Mouse (Mus musculus): ENCODE measurements around the gene Dhdh. TPM values are rescaled to one million over a fixed set of nuclear protein-coding genes. Genes with fewer than 3 reads are reported as not detected.
"Not testable (repeated sequence)": the region's sequence is repeated elsewhere in the genome, so short reads cannot be mapped to it uniquely, and the experiment has no call there.

Gene Dhdh
- polyA plus RNA-seq, 1 experiment = 0.13 TPM

DNA sequence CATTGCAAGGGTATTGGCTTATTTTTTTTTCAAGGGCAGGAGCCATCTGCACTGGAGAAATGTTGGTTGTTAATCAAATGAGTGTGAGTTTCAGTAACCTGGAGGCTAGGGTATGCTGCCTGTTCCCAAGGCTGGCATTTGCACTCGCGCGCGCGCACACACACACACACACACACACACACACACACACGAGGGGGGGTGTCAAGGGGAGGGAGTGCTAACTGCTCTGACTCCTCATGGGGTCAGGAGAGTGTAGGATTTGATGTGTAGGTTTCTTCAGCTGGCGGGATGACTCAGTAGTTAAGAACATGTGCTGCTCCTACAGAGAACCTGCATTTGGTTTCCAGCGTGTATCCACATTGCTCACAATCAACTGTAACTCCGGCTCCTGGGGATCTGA is 2.2 kb upstream of the Dhdh start:
- Histone ChIP-seq H3K4me3 (no peak overlapping the region), H3K79me2 (ENCODE audit: control insufficient read depth, insufficient read depth) (no peaks in the 10 kb centered on the region), H3K36me3 (ENCODE audit: control insufficient read depth, insufficient read depth) (no peaks in the 10 kb centered on the region), H3K27me3 (ENCODE audit: control insufficient read depth, insufficient read depth, insufficient read length) (no peaks in the 10 kb centered on the region), H3K4me2 (ENCODE audit: low read depth) (peak overlapping the region; percentile 70), H3ac (ENCODE audit: control insufficient read depth, insufficient read length) (no peak overlapping the region)
- no peak for TF ChIP-seq MYOG (IDR thresholded peaks at IDR 0.05; ENCODE audit: control insufficient read depth in 1 of 3, insufficient read depth in 1 of 3, insufficient read length in 2 of 3, low read depth in 2 of 3)
- no peak for TF ChIP-seq POLR2A (IDR thresholded peaks at IDR 0.05; ENCODE audit: insufficient read length, low read depth)
- TF ChIP-seq MAX (IDR thresholded peaks at IDR 0.05; ENCODE audit: low read depth) = no peak

DNA sequence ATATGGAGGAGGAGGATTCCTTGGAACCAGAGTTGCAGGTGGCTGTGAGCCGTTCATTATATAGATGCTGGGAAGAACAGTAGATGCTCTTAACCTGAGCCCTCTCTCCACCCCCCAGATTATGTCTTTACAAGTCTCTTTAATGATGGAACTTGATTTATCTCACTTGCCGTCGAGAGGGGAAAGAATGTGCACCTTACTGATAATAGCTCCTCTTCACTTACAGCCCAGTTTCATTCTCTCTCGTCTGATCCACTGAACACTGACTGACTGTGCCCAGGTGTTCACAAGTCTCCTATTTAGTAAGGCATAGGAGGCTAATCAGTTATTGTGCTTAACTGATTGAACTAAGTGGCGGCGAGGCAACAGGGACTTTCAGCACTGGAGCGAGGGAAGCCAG is 973 bp upstream of the Dhdh start:
- H3K4me3 ChIP-seq = no peak overlapping the region
- no peaks in the 10 kb centered on the region for H3K27me3 ChIP-seq (ENCODE audit: control insufficient read depth, insufficient read depth, insufficient read length)
- H3K79me2 ChIP-seq (ENCODE audit: control insufficient read depth, insufficient read depth) = no peaks in the 10 kb centered on the region
- no peak overlapping the region for H3K4me2 ChIP-seq (ENCODE audit: low read depth)
- no peak overlapping the region for H3ac ChIP-seq (ENCODE audit: control insufficient read depth, insufficient read length)
- no peak for TF ChIP-seq SRF (IDR thresholded peaks at IDR 0.05; ENCODE audit: control insufficient read depth, insufficient read length, low read depth)
- no peak for TF ChIP-seq CEBPB (IDR thresholded peaks at IDR 0.05; ENCODE audit: insufficient read depth, poor library complexity, severe bottlenecking)
- TF ChIP-seq MYOG (IDR thresholded peaks at IDR 0.05; ENCODE audit: control insufficient read depth in 1 of 3, insufficient read depth in 1 of 3, insufficient read length in 2 of 3, low read depth in 2 of 3) = no peak
- TF ChIP-seq MAX (IDR thresholded peaks at IDR 0.05; ENCODE audit: low read depth) = no peak
- TF ChIP-seq USF1 (IDR thresholded peaks at IDR 0.05; ENCODE audit: low read depth) = no peak
- TF ChIP-seq POLR2AphosphoS2 (IDR thresholded peaks at IDR 0.05; ENCODE audit: insufficient read length, low read depth) = no peak
- no peak for TF ChIP-seq TCF3 (IDR thresholded peaks at IDR 0.05; ENCODE audit: insufficient read length, low read depth)
- no peak for TF ChIP-seq REST (IDR thresholded peaks at IDR 0.05; ENCODE audit: insufficient read depth, insufficient read length)
- no peak for TF ChIP-seq POLR2A (IDR thresholded peaks at IDR 0.05; ENCODE audit: insufficient read length, low read depth)
- TF ChIP-seq MYOD1 (IDR thresholded peaks at IDR 0.05; ENCODE audit: control insufficient read depth in 1 of 3, insufficient read length in 2 of 3, low read depth in 2 of 3) = no peak
- no peaks in the 10 kb centered on the region for H3K36me3 ChIP-seq (ENCODE audit: control insufficient read depth, insufficient read depth)

DNA sequence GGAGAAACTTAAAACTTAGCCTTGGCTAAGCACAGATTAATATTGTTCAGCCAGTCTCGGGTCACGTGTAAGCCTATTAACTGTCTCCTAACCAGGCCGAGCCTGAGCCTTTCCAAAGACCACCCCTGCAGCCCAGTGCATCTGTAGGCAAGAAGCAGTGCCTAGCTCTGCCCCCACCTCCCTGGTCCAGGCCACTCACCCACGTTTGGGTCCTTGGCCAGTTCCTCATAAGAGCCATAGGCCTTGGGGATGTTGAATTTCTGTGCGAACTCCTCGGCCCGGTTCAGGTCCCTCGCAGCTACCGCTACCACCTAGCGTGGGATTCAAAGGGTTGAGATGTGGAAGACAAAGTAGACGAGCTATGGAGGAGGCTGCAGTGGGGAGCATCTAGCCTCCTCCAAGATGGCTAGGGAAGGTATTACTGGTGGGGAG is 728 bp downstream of the Dhdh start:
- H3ac ChIP-seq (ENCODE audit: control insufficient read depth, insufficient read length) = no peak overlapping the region
- H3K4me2 ChIP-seq (ENCODE audit: low read depth) = no peak overlapping the region
- TF ChIP-seq CEBPB (IDR thresholded peaks at IDR 0.05; ENCODE audit: insufficient read depth, poor library complexity, severe bottlenecking) (no peak), MAX (IDR thresholded peaks at IDR 0.05; ENCODE audit: low read depth) (no peak), USF1 (IDR thresholded peaks at IDR 0.05; ENCODE audit: low read depth) (no peak), SRF (IDR thresholded peaks at IDR 0.05; ENCODE audit: control insufficient read depth, insufficient read length, low read depth) (no peak), TCF12 (IDR thresholded peaks at IDR 0.05; ENCODE audit: insufficient read depth, poor library complexity, severe bottlenecking) (no peak), MYOG (IDR thresholded peaks at IDR 0.05; ENCODE audit: control insufficient read depth in 1 of 3, insufficient read depth in 1 of 3, insufficient read length in 2 of 3, low read depth in 2 of 3) (no peak), E2F4 (IDR thresholded peaks at IDR 0.05; ENCODE audit: insufficient read depth) (no peak), REST (IDR thresholded peaks at IDR 0.05; ENCODE audit: insufficient read depth, insufficient read length) (no peak), POLR2AphosphoS2 (IDR thresholded peaks at IDR 0.05; ENCODE audit: insufficient read length, low read depth) (no peak), TCF3 (IDR thresholded peaks at IDR 0.05; ENCODE audit: insufficient read length, low read depth) (no peak), POLR2A (IDR thresholded peaks at IDR 0.05; ENCODE audit: insufficient read length, low read depth) (no peak), MYOD1 (IDR thresholded peaks at IDR 0.05; ENCODE audit: control insufficient read depth in 1 of 3, insufficient read length in 2 of 3, low read depth in 2 of 3) (no peak)
- no peaks in the 10 kb centered on the region for H3K36me3 ChIP-seq (ENCODE audit: control insufficient read depth, insufficient read depth)
- no peaks in the 10 kb centered on the region for H3K79me2 ChIP-seq (ENCODE audit: control insufficient read depth, insufficient read depth)
- H3K27me3 ChIP-seq (ENCODE audit: control insufficient read depth, insufficient read depth, insufficient read length) = no peaks in the 10 kb centered on the region
- no peak overlapping the region for H3K4me3 ChIP-seq

DNA sequence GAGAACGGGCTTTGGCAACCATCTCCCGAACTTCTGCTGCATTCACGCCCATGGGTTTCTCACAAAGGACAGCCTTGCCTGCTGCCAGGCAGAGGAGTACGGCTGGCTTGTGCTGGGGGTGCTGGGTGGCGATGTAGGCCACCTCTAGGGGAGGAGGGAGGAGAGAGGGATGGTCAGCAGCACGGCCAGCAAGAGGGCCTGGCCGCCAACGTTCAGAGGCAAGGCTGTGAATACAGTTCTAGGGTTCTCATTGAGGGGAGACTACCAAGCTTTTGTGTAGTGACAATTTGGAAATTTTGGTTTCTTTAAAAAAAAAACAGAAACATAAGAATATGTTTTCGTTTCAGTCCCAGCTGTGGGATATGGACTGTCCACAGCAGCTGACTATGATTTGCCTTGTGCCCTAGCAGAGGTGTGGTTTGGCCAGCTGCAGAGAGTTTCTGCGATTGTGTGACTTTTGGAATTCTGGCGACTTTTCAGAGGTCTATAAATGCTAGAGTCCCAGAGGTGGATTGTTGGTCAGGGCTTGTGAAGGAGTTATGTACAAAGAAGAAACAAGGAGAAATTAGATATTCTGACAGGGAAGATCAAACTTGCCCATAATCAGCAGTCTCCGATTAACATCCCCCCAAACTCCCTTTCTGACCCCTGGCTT is 1.7 kb downstream of the Dhdh start, which contains the start of gene Gm45808:
Gene Gm45808 (minus strand): TSS at position 51 of the 655 bp plus-strand sequence.
- TF ChIP-seq MAX (IDR thresholded peaks at IDR 0.05; ENCODE audit: low read depth) (no peak), SRF (IDR thresholded peaks at IDR 0.05; ENCODE audit: control insufficient read depth, insufficient read length, low read depth) (no peak), REST (IDR thresholded peaks at IDR 0.05; ENCODE audit: insufficient read depth, insufficient read length) (no peak), POLR2AphosphoS2 (IDR thresholded peaks at IDR 0.05; ENCODE audit: insufficient read length, low read depth) (no peak), POLR2A (IDR thresholded peaks at IDR 0.05; ENCODE audit: insufficient read length, low read depth) (no peak), CEBPB (IDR thresholded peaks at IDR 0.05; ENCODE audit: insufficient read depth, poor library complexity, severe bottlenecking) (no peak), MYOG (IDR thresholded peaks at IDR 0.05; ENCODE audit: control insufficient read depth in 1 of 3, insufficient read depth in 1 of 3, insufficient read length in 2 of 3, low read depth in 2 of 3) (no peak), TCF12 (IDR thresholded peaks at IDR 0.05; ENCODE audit: insufficient read depth, poor library complexity, severe bottlenecking) (no peak), TCF3 (IDR thresholded peaks at IDR 0.05; ENCODE audit: insufficient read length, low read depth) (no peak), MYOD1 (IDR thresholded peaks at IDR 0.05; ENCODE audit: control insufficient read depth in 1 of 3, insufficient read length in 2 of 3, low read depth in 2 of 3) (no peak), E2F4 (IDR thresholded peaks at IDR 0.05; ENCODE audit: insufficient read depth) (no peak), USF1 (IDR thresholded peaks at IDR 0.05; ENCODE audit: low read depth) (no peak)
- Histone ChIP-seq H3K79me2 (ENCODE audit: control insufficient read depth, insufficient read depth) (no peaks in the 10 kb centered on the region), H3K27me3 (ENCODE audit: control insufficient read depth, insufficient read depth, insufficient read length) (no peaks in the 10 kb centered on the region), H3K4me3 (no peak within 1 kb of the TSS), H3ac (ENCODE audit: control insufficient read depth, insufficient read length) (no peak within 1 kb of the TSS), H3K4me2 (ENCODE audit: low read depth) (no peak within 1 kb of the TSS), H3K36me3 (ENCODE audit: control insufficient read depth, insufficient read depth) (no peaks in the 10 kb centered on the region)

DNA sequence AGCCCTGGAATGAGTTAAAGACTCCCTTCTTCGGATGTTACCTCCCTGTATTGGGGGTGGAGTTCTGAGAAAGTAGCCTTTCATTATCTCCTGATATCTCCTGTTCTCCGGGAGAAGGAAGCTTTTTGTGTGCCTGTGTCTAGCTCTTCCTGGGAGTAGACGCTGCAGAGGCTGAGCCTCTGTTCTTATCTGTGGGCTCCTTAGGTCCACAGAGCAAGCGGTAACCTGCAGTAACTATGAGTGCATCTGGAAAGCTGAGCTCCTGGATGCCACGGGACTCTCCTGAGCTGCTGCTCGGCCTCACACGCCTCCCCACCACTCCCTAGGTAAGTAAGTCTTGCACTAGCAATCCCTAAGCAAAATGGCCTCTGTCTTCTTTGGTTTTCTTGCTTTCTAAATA is 2.4 kb downstream of the Dhdh start:
- Histone ChIP-seq H3K27me3 (ENCODE audit: control insufficient read depth, insufficient read depth, insufficient read length) (no peaks in the 10 kb centered on the region), H3K4me2 (ENCODE audit: low read depth) (no peak overlapping the region), H3ac (ENCODE audit: control insufficient read depth, insufficient read length) (no peak overlapping the region), H3K36me3 (ENCODE audit: control insufficient read depth, insufficient read depth) (no peaks in the 10 kb centered on the region), H3K79me2 (ENCODE audit: control insufficient read depth, insufficient read depth) (no peaks in the 10 kb centered on the region), H3K4me3 (no peak overlapping the region)
- TF ChIP-seq TCF12 (IDR thresholded peaks at IDR 0.05; ENCODE audit: insufficient read depth, poor library complexity, severe bottlenecking) (no peak), POLR2A (IDR thresholded peaks at IDR 0.05; ENCODE audit: insufficient read length, low read depth) (no peak), MYOD1 (IDR thresholded peaks at IDR 0.05; ENCODE audit: control insufficient read depth in 1 of 3, insufficient read length in 2 of 3, low read depth in 2 of 3) (no peak), TCF3 (IDR thresholded peaks at IDR 0.05; ENCODE audit: insufficient read length, low read depth) (no peak), MYOG (IDR thresholded peaks at IDR 0.05; ENCODE audit: control insufficient read depth in 1 of 3, insufficient read depth in 1 of 3, insufficient read length in 2 of 3, low read depth in 2 of 3) (no peak), USF1 (IDR thresholded peaks at IDR 0.05; ENCODE audit: low read depth) (no peak), MAX (IDR thresholded peaks at IDR 0.05; ENCODE audit: low read depth) (no peak), SRF (IDR thresholded peaks at IDR 0.05; ENCODE audit: control insufficient read depth, insufficient read length, low read depth) (no peak), POLR2AphosphoS2 (IDR thresholded peaks at IDR 0.05; ENCODE audit: insufficient read length, low read depth) (no peak), E2F4 (IDR thresholded peaks at IDR 0.05; ENCODE audit: insufficient read depth) (no peak)

DNA sequence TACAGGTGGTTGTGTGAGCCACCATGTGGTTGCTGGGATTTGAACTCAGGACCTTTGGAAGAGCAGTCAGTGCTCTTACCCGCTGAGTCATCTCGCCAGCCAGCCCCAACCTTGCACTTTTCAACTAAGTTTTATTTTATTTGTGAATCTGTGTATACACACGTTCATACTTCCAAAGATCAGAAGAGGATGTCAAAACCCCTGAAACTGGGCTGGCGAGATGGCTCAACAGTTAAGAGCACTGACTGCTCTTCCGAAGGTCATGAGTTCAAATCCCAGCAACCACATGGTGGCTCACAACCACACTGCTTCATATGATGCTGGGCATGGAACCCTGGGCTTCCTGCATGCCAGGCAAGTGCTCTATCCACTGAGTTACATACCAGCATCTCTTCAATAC is 3.6 kb downstream of the Dhdh start:
- H3K4me2 ChIP-seq (ENCODE audit: low read depth) = not testable (repeated sequence)

More for the DNA sequence above, 3.6 kb downstream of the Dhdh start:
- not testable (repeated sequence) for H3K79me2 ChIP-seq (ENCODE audit: control insufficient read depth, insufficient read depth); H3K27me3 ChIP-seq (ENCODE audit: control insufficient read depth, insufficient read depth, insufficient read length); H3K36me3 ChIP-seq (ENCODE audit: control insufficient read depth, insufficient read depth); H3K4me3 ChIP-seq; H3ac ChIP-seq (ENCODE audit: control insufficient read depth, insufficient read length)

All from myocyte (in vitro differentiated cells).